Mouse (Mus musculus) c-Kit-negative CD71-positive TER-119-positive erythroid progenitor cells, embryonic 14.5 days (primary cell): ENCODE results near the gene Fndc3c1.
"Not testable (repeated sequence)": the region's sequence is repeated elsewhere in the genome, so short reads cannot be mapped to it uniquely, and the experiment has no call there.

Experiments
- DNase-seq: peaks from one replicate; pipeline ENCODE4 v3.0.0-alpha.2; 2013; ENCODE audit warnings: low read depth, low spot score

The Fndc3c1 gene

DNA sequence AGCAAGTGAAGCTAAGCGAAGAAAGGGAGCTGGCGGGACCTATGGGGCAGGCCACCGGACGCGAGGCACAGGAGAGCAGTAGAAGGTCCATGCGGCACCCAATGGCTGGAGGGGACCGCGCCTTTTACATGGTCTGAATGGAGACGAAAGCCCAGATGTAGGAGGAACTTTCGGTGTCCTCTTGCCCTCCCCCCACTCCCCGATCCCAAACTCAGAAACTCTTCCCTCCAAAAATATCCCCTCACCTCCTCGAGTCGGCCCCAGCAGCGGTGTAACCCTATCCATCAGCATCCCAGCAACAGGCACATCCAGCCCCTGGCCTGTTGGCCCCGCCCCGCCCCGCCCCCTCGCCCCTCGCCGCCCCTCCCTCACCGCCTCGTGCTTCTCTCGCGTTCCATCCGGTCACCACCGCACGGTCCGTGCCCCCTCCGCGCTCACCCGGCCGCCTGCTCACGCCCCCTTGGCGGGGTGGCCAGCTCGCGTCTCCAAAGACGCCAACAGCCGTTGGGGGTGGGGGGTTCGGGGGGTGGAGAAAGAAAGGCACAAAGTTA lies at the start of gene Fndc3c1:
Gene Fndc3c1 (minus strand): TSS at position 301 of the 551 bp plus-strand sequence.
- DNase-seq: no peak

- DNase-seq: no peak
Observed at GRCm38 (mm10) chrX:106486451-106486850, 1.2 kb upstream of the Fndc3c1 start.

DNA sequence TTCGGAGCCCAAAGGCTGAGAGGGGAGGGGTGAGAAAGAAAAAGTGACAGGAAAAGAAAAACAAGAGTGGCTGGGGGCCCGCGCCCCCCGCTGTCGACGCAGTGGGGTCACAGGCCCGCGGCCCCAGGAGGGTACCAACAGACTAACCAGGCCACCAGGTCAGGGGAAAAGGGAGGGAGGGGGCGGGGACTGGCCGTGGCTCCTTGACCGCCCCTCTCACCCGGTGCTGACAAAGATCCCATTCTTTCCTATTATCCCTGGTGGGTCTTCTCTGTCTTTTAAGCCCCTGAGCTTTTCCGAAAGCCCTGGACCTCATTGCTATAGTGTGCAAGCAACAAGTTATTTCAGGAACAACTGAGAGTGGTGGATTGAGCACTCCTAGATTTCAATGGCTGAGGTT lies 470 bp upstream of the Fndc3c1 start:
- DNase-seq: no peak

DNA sequence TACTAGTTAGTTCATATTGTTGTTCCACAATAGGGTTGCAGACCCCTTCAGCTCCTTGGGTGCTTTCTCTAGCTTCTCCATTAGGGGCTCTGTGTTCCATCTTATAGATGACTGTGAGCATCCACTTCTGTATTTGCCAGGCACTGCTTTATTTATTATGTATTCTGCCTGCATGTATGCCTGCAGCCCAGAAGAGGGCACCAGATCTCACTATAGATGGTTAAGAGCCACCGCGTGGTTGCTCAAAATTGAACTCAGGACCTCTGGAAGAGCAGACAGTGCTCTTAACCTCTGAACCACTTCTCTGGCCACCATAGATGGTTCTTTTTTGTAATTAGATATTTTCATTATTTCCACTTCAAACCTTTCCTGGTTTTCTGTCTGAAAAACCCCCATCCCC lies 5.3 kb downstream of the Fndc3c1 start:
- not testable (repeated sequence) for DNase-seq

- DNase-seq: no peak
Observed at GRCm38 (mm10) chrX:106385304-106385703, 99.9 kb downstream of the Fndc3c1 start.

DNA sequence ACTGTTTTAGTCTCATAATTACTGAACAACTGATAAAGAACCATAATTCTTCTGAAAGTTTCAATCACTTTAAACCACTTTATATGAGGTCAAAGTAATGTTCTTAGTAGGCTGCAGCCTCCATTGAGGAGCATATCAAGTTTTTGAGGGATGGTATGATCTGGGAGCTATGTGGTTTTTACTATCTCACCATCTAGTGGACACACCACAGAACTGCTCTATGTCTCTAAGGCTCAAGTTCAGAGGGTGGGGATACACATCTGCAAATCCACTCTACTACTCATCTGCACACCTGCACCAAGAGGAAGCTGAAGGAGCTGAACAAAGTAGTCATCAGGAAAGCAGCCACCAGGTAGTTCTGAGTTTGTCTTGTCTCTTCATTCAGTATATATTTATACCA lies 104.6 kb downstream of the Fndc3c1 start:
- DNase-seq: no peak
